In genomic region chr7:70364798-70365197, GRCm38 (mm10) we compare ENCODE assay signal across 8 mouse cellular contexts. TPM values are rescaled to one million over a fixed set of nuclear protein-coding genes. Genes with fewer than 3 reads are reported as not detected.
DNase-seq lines count a peak whose midpoint lies in the region; ATAC-seq lines count a peak whose summit lies in the region.

No protein-coding gene starts in this region.

- H3K9ac ChIP-seq in kidney, embryonic 15.5 days, result peak overlapping the region; percentile 96
- peak overlapping the region; percentile 80 for H3K9ac ChIP-seq in midbrain, embryonic 11.5 days (ENCODE audit: low read length)

- peaks cover 24% of the 10 kb centered on the region for H3K4me1 ChIP-seq in kidney, embryonic 15.5 days
- peaks cover 13% of the 10 kb centered on the region for H3K4me1 ChIP-seq in midbrain, embryonic 11.5 days (ENCODE audit: control insufficient read depth, insufficient read depth, low read length)

- peak; percentile 35 for DNase-seq in urinary bladder, postnatal 14 days (ENCODE audit: low spot score)
- DNase-seq in urinary bladder, postnatal 4 days (ENCODE audit: low spot score in 2 of 2), result no peak
- DNase-seq in forelimb bud, embryonic 11.5 days (ENCODE audit: low read depth, low spot score), result peak; percentile 71
- peak; percentile 96 for DNase-seq in midbrain, embryonic 11.5 days (ENCODE audit: low spot score, missing footprints)
- no peak for DNase-seq in cerebellum, postnatal 25 days
- DNase-seq in cerebellum, postnatal 36 days, result no peak

- no peaks in the 10 kb centered on the region for H3K9me3 ChIP-seq in kidney, embryonic 15.5 days (replicated peaks)
- no peaks in the 10 kb centered on the region for H3K9me3 ChIP-seq in midbrain, embryonic 11.5 days (ENCODE audit: control insufficient read depth, low read length)

- peak overlapping the region; percentile 74 for H3K4me3 ChIP-seq in kidney, embryonic 15.5 days (replicated peaks)
- H3K4me3 ChIP-seq in midbrain, embryonic 11.5 days (ENCODE audit: low read depth, low read length), result peak overlapping the region; percentile 41

- H3K27me3 ChIP-seq in kidney, embryonic 15.5 days, result no peaks in the 10 kb centered on the region
- peaks cover 41% of the 10 kb centered on the region for H3K27me3 ChIP-seq in midbrain, embryonic 11.5 days (ENCODE audit: control insufficient read depth, insufficient read depth, low read length)

- no peak for ATAC-seq in kidney, embryonic 15.5 days (replicated peaks; ENCODE audit: low FRiP score)
- ATAC-seq in midbrain, embryonic 11.5 days (ENCODE audit: low FRiP score), result no peak
- ATAC-seq in erythroblast, adult 5-6 weeks (replicated peaks; ENCODE audit: low FRiP score, poor library complexity, severe bottlenecking), result no peak

- H3K4me2 ChIP-seq in kidney, embryonic 15.5 days, result peak overlapping the region; percentile 75
- peak overlapping the region; percentile 71 for H3K4me2 ChIP-seq in midbrain, embryonic 11.5 days

- 0% methylated on average over 3 of the region's 3 CpGs for WGBS in kidney, embryonic 15.5 days
- 0% methylated on average over 3 of the region's 3 CpGs for WGBS in midbrain, embryonic 11.5 days

- peak overlapping the region; percentile 99 for H3K27ac ChIP-seq in kidney, embryonic 15.5 days
- H3K27ac ChIP-seq in midbrain, embryonic 11.5 days (ENCODE audit: low read depth, low read length), result peak overlapping the region; percentile 83

- no peaks in the 10 kb centered on the region for H3K36me3 ChIP-seq in kidney, embryonic 15.5 days
- H3K36me3 ChIP-seq in midbrain, embryonic 11.5 days (ENCODE audit: control insufficient read depth, insufficient read depth, low read length), result no peaks in the 10 kb centered on the region

RNA-seq across cellular contexts. Expression of gene Nr2f2, which starts 1.7 kb away (rescaled TPM):
- 230 and 240 TPM in 2 replicates for polyA plus RNA-seq in kidney, embryonic 15.5 days (2015; fragmentation: Nextera tagmentation; extraction: Ambion mirVana)
- polyA plus RNA-seq in midbrain, embryonic 11.5 days (2014; fragmentation: Nextera tagmentation; extraction: Ambion mirVana), result 114 and 122 TPM in 2 replicates
- not detected in 2 replicates for total RNA-seq in erythroblast, adult 5-6 weeks (2015; ENCODE audit: low replicate concordance)
- total RNA-seq in erythroblast, adult 5-6 weeks (2017; ENCODE audit: low replicate concordance), result not detected in 2 replicates

Comparison
In these comparisons a context has a peak if more than half of its experiments do, and no peak if none do; other contexts are left out.
1. DNase-seq: peak in urinary bladder, postnatal 14 days (single experiment), forelimb bud, embryonic 11.5 days (single experiment) and midbrain, embryonic 11.5 days (single experiment); none in urinary bladder, postnatal 4 days (0 of 2), cerebellum, postnatal 25 days (0 of 2) and cerebellum, postnatal 36 days (0 of 2).